Mouse (Mus musculus) left cerebral cortex, adult 2 months (tissue): ENCODE results near the gene Kcnab2. TPM values are rescaled to one million over a fixed set of nuclear protein-coding genes. Genes with fewer than 3 reads are reported as not detected.

Source experiments
- DNase-seq, 2 experiments: peaks; one replicate each; pipeline ENCODE4 v3.0.0; 2021 to 2022; ENCODE audit warnings: low spot score in 2 of 2, mixed read lengths in 1 of 2; ENCODE audit errors: extremely low spot score in 1 of 2
- H3K27ac ChIP-seq: fragments of 200-600 bp; 2 replicates; pipeline ENCODE4 v1.8.1; 2022
- H3K4me3 ChIP-seq: fragments of 200-600 bp; 2 replicates; pipeline ENCODE4 v1.8.1; 2022
- CTCF ChIP-seq: fragments of 200-600 bp; IDR thresholded peaks from 2 replicates; pipeline ENCODE4 v1.8.1; 2022; ENCODE audit warnings: antibody characterized with exemption, mild to moderate bottlenecking, moderate library complexity
- intact Hi-C: fragments of 180-260 bp; cut with DNase I; formaldehyde crosslinking; loops from one replicate; pipeline ENCODE4 v1.15.1; 2025
- total RNA-seq, 2 experiments: library from RNA; stranded (reverse); gene quantifications; 2 replicates each; pipeline ENCODE4 v1.2.3; 2021

Kcnab2 gene
- total RNA-seq, 2 experiments from 2014 or later = 375 to 385 TPM

DNA sequence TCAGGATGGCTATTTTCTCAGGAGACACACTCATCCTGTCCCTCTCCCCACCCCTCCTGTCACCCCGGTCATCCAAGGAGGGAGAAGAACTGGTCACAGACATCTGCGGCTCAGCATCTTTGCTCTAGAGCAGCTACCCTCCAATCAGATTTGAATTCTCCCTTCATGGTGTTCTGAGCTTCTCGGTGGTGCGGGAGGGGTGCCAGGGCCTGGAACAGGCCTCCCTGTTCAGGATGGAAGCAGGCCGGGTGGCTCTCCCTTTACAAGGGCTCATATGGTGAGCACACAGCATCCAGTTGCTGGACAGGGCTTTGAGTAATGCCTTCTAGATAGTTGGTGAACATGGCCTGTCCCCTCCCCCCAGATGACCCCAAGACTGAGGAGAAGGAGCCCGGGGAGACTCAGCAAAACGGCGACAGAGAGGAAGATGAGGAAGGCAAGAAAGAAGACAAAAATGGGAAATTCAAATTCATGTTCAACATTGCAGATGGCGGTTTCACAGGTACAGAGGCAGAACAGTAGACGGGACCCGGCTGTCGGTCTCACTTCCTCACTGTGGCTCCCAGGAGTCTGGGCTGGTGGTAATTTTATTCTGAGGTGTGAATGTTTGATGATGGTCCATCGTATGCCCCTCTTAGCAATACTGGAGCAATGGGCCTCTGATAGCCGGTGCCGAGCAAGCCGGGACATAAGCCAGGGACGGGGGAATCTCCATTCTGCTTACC is 95.0 kb downstream of the Kcnab2 start:
- no peak overlapping the region for H3K4me3 ChIP-seq
- H3K27ac ChIP-seq = peak overlapping the region; percentile 47
- intact Hi-C loops = loop anchor here (5.0 kb wide), 1 partner anchor 210 kb away; no protein-coding TSS in a partner anchor
- no peak for TF ChIP-seq CTCF
- DNase-seq = no peak

DNA sequence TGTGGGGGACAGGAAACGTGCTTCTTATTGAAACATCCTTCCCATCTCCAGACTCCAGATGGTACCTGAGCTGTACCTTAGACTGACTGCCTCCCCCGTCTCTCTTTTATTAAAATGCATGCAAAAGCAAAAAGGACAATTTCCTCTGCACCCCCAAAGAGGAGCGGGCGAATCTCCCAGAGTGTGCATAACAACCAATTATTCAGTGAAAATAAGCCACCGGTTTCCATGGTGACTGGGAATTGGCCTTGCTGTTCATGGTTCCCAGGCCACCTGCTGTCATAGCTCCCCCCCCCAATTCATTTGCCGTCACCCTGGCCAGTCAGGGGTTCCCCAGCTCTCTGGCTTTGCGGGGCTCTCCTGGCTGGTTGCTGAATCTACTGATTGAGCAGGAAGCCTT is 112.4 kb downstream of the Kcnab2 start:
- DNase-seq = no peak
- Histone ChIP-seq H3K27ac (no peak overlapping the region), H3K4me3 (no peak overlapping the region)
- intact Hi-C loops = no loop called here
- no peak for TF ChIP-seq CTCF

DNA sequence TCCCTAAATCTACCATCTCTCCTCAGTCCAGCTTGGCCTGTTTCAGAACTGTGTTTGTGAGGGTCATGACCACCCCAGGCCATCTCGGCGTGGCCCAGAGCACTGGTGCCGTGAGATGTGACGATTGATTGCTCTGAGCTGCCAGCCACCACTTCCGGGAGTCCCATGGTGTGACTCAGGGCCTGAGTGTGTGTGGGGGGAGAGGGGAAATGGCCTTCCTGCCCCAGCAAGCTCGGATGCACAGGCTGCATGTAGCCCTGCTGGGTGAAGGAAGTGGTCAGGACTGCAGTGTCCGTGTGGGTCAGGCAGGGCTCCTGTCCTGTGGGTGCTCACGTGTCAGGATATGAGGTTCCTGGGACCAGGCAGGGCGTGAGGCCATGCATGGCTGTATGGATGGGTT is 115.5 kb downstream of the Kcnab2 start:
- H3K4me3 ChIP-seq = no peak overlapping the region
- intact Hi-C loops = no loop called here
- no peak for TF ChIP-seq CTCF
- no peak for DNase-seq
- H3K27ac ChIP-seq = no peak overlapping the region

DNA sequence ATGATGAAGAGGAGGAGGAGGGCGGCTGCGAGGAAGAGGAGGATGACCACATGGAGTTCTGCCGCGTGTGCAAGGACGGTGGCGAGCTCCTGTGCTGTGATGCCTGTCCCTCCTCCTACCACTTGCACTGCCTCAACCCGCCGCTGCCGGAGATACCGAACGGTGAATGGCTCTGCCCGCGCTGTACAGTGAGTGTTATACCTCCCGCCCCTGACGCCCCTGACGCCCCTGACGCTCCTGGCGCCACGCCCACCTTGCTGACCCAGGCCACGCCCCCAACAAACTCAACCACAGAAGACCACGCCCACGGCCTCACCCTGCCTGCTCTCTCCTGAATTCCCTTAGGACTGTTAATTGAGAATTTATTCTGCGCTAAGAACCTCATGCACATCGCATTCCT is 116.8 kb downstream of the Kcnab2 start:
- Histone ChIP-seq H3K27ac (no peak overlapping the region), H3K4me3 (no peak overlapping the region)
- TF ChIP-seq CTCF = no peak
- no peak for DNase-seq
- intact Hi-C loops = no loop called here

DNA sequence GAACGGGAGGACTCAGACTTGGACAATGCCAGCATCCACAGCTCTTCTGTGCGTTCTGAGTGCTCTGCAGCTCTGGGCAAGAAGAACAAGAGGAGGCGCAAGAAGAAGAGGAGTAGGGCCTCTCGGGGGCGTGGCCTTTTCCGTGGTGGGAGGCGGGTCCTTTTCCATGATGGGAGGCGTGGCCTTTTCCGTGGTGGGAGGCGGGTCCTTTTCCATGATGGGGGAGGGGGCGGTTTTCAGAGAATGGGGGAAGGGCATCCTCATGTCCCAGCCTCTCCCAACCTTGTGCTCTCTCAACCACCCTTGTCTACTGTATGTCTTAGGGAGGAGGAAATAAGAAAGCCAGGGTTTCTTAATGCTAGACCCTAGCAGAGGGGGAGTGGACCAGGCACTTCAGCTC is 118.0 kb downstream of the Kcnab2 start:
- intact Hi-C loops = no loop called here
- TF ChIP-seq CTCF = no peak
- no peak overlapping the region for H3K27ac ChIP-seq
- DNase-seq = no peak
- H3K4me3 ChIP-seq = no peak overlapping the region

DNA sequence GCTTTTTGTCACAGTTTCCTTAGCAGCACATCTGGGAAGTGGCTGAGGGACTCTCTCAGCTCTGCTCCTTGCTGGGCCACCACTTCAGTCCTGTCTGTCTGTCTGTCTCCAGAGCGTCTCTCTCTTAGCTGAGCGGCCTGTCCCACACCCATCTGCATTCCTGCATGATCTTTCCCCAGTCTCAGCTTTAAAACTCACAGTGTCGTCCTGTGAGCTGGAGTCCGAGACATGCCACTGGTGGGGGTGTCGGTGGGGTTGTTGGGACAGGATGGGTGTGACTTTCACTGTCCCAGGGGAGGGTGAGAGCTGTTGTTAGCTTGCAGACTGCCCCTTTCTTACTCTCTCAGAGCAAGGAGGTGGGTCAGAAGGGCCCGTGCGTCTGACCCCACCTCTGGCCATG is 122.0 kb downstream of the Kcnab2 start:
- H3K27ac ChIP-seq = no peak overlapping the region

DNA sequence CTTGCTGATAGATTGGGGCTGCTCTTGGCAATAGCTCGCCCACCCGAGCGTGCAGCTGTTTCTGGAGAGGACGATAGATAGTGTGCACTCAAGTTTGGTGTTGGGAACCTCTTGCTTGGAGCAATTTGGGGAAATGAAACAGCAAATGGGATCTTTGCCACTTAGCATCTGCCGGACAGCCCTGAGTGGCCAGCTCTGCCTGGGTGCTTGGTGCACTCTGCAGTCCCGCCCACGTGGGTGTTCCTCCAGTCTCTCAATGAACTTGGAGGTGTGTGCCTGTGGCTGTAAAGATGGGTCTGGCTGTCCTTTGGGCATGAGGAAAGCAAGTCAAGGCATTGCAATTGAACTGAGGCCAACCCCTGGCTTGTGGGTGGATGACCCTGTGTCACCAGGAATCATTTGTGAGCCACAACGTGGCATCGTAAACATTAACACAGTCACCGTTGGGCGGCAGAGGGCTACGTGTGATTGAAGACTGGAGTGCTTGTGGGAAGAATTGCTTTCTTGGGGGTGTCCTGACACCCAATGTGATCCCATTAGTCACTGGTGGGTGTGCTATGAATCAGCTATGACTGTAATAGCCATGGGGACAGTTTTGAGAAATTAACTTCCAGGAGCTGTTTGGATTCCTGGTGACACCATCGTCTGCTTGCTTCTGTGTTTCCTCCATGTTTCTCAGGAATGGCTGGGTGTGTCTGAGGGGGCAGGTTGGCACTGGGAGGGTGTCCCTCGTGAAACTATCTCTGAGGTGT is 123.6 kb downstream of the Kcnab2 start:
- TF ChIP-seq CTCF = no peak
- no peak for DNase-seq
- intact Hi-C loops = loop anchor here (5.0 kb wide), 1 partner anchor 38 kb away; no protein-coding TSS in a partner anchor
- Histone ChIP-seq H3K4me3 (no peak overlapping the region), H3K27ac (no peak overlapping the region)

More for the DNA sequence above, 122.0 kb downstream of the Kcnab2 start:
- no peak overlapping the region for H3K4me3 ChIP-seq
- DNase-seq = no peak
- intact Hi-C loops = no loop called here
- no peak for TF ChIP-seq CTCF

DNA sequence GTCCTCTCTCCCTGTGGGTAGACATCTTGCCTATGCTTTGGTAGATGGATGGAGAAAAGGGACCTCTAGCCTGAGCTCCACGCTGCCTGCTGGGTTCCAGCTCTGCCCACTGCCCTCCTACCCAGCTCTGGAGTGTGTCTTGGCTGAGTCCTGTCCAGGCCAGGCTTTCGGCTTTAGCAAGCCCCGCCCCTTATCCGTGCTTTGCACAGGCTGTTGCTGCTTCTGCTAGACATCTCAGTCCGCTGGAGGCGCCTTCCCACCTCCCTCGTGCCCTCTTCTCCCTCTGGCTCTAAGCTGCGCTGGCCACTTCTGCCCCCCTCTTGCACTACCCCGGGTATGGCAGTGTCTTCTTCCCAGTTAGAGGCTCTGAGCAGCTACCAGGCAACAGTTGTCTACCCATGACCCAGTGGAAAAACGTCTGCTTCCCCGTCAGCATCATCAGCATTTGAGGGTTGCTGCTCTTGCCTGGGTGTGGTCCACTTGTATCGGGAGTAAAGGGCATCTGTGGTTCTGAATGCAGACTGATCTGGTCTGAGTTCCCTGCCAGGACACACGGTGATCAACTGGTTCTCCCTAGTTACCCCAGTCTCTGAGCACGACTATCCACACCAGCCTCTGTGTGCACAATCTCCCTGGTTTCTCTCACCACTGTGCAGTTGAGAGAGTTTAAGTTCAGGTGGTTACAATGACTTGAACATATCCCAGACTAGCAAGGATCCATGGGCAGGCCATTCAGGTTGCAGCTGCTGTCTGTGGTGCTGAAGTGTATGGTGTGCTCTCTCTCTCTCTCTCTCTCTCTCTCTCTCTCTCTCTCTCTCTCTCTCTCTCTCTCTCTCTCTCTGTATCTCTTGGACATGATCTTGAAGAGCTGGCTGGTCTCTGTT is 126.0 kb downstream of the Kcnab2 start:
- TF ChIP-seq CTCF = no peak; the same call in 1 of the 2 replicates
- peak in 1 of 2 experiments; percentile 23 for DNase-seq
- no peak overlapping the region for H3K4me3 ChIP-seq
- H3K27ac ChIP-seq = peak overlapping the region; percentile 91
- intact Hi-C loops = loop anchor here (5.0 kb wide), 1 partner anchor 41 kb away; no protein-coding TSS in a partner anchor

DNA sequence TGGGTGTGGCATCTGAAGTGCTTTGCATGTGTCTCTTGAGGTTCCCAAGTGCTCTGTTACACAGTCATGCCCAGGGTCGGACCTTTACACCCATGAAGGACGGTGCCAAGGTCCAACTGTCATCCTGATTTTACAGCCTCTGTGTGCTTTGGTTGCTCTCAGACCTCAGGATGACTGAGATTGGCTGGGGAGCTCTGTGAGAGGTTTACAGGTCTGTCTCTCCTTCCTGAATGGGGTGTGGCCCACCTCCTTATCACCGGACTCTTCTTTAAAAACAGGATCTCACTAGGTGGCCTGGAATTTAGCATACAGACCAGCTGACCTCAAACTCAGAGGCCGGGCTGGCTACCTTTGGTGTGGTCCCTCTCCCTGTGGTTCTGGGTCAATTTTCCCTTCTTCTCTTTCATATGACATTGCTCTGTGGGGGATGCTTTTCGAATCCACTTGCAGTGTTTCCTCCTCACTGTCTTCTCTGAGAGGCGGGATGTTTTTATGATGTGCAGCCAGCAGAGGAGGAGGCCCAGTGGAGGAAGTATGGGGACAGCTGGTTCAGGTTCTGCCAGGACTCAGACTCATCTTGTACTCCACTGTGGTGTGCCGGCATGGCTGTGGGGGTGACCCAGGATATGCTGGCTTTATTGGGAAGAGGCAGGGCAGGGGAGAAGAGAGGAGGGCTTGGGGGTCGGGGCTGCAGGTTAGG is 126.8 kb downstream of the Kcnab2 start:
- intact Hi-C loops = loop anchor here (5.0 kb wide), 1 partner anchor 41 kb away; no protein-coding TSS in a partner anchor
- no peak for DNase-seq
- no peak for TF ChIP-seq CTCF
- Histone ChIP-seq H3K4me3 (no peak overlapping the region), H3K27ac (peak overlapping the region; percentile 91)

DNA sequence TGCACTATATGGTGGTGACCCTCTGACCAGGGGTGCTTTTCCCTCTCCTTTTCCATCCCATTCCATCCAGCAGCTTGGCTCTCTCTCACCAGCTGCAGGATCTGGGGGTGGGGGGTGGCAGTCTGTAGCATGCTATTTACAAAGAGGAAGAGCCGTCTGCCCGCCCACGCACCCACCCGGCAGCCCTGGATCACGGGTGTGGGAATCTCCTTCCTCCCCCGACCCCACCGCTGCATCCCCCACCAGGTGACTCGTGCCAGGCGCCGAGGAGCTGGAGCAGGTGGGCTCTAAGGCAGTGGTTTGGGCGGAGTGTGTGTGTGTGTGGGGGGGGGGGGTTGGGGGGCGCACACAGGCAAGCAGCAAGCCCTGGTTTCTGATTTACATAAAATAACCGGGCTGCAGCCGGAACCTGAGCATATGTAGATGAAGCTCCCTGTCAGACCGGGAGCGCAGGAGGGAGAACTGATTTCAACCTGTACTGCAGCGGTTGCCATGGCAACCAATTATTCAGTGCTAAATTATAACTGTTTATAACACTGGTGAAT is 127.8 kb downstream of the Kcnab2 start:
- intact Hi-C loops = loop anchor here (5.0 kb wide), 1 partner anchor 42 kb away; no protein-coding TSS in a partner anchor
- H3K4me3 ChIP-seq = no peak overlapping the region
- peak overlapping the region; percentile 91 for H3K27ac ChIP-seq
- DNase-seq = peak; percentile 62 to 75
- no peak for TF ChIP-seq CTCF
